Mouse (Mus musculus): Measurements from ENCODE around the gene Pabpn1l. TPM values are rescaled to one million over a fixed set of nuclear protein-coding genes. Genes with fewer than 3 reads are reported as not detected.
A peak's percentile ranks its signal among the peaks of the same experiment; 100 is the strongest.

Gene Pabpn1l
- 0.15 and 0.19 TPM in 2 replicates for polyA plus RNA-seq (2015; fragmentation: Nextera tagmentation; extraction: Ambion mirVana)

DNA sequence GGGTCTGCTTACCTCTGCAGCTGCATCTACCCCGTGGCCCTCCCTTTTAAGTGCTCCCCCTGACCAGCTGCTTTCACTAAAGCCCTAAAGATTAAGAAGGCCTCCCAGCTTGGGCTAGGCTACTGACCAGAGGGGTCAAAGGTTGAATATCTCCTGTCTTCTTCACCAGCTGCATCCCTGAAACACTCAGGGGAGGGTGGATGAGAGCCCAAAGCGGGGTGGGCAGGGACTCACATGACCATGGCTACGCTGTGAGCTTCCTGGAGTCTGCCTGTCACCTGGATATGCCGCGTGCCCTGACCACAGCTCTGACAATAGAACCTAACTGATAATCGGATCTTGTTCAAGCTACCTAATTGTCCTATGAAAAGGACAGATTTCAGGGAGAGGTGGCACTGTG, at the start of gene Pabpn1l:
TSS of gene Pabpn1l (minus strand) at position 13 of the 400 bp plus-strand sequence.
- H3K27ac ChIP-seq (ENCODE audit: low read length) = no peak within 1 kb of the TSS
- H3K9ac ChIP-seq (replicated peaks; ENCODE audit: low read length) = no peak within 1 kb of the TSS
- H3K9me3 ChIP-seq (ENCODE audit: low read length) = no peaks in the 10 kb centered on the region
- no peak for ATAC-seq (ENCODE audit: low FRiP score, low TSS enrichment)
- no peaks in the 10 kb centered on the region for H3K36me3 ChIP-seq (ENCODE audit: insufficient read depth, low read length)
- no peaks in the 10 kb centered on the region for H3K27me3 ChIP-seq (ENCODE audit: insufficient read depth, low read length)
- peaks cover 25% of the 10 kb centered on the region for H3K4me1 ChIP-seq (ENCODE audit: insufficient read depth, low read length)
- no peak within 1 kb of the TSS for H3K4me3 ChIP-seq (ENCODE audit: low read length)
- 71% methylated on average over 6 of the region's 6 CpGs for WGBS
- H3K4me2 ChIP-seq (replicated peaks; ENCODE audit: low read depth, low read length) = no peak within 1 kb of the TSS

GRCm38 (mm10) chr8:122671894-122672293, 49.4 kb upstream of the Pabpn1l start:
- Histone ChIP-seq H3K36me3 (ENCODE audit: insufficient read depth, low read length) (no peaks in the 10 kb centered on the region), H3K4me1 (ENCODE audit: insufficient read depth, low read length) (peaks cover 7% of the 10 kb centered on the region), H3K4me3 (ENCODE audit: low read length) (no peak overlapping the region), H3K9me3 (ENCODE audit: low read length) (no peaks in the 10 kb centered on the region), H3K27me3 (ENCODE audit: insufficient read depth, low read length) (peaks cover 37% of the 10 kb centered on the region), H3K9ac (replicated peaks; ENCODE audit: low read length) (no peak overlapping the region), H3K4me2 (replicated peaks; ENCODE audit: low read depth, low read length) (no peak overlapping the region), H3K27ac (ENCODE audit: low read length) (no peak overlapping the region)
- WGBS = 70% methylated on average over 6 of the region's 6 CpGs
- ATAC-seq (ENCODE audit: low FRiP score, low TSS enrichment) = no peak

GRCm38 (mm10) chr8:122670718-122671117, 48.2 kb upstream of the Pabpn1l start:
- Histone ChIP-seq H3K9ac (replicated peaks; ENCODE audit: low read length) (no peak overlapping the region), H3K27ac (ENCODE audit: low read length) (no peak overlapping the region), H3K36me3 (ENCODE audit: insufficient read depth, low read length) (no peaks in the 10 kb centered on the region), H3K4me2 (replicated peaks; ENCODE audit: low read depth, low read length) (no peak overlapping the region), H3K27me3 (ENCODE audit: insufficient read depth, low read length) (peaks cover 25% of the 10 kb centered on the region), H3K4me3 (ENCODE audit: low read length) (no peak overlapping the region), H3K4me1 (ENCODE audit: insufficient read depth, low read length) (peaks cover 17% of the 10 kb centered on the region), H3K9me3 (ENCODE audit: low read length) (no peaks in the 10 kb centered on the region)
- ATAC-seq (ENCODE audit: low FRiP score, low TSS enrichment) = no peak
- 80% methylated on average over 3 of the region's 3 CpGs for WGBS

DNA sequence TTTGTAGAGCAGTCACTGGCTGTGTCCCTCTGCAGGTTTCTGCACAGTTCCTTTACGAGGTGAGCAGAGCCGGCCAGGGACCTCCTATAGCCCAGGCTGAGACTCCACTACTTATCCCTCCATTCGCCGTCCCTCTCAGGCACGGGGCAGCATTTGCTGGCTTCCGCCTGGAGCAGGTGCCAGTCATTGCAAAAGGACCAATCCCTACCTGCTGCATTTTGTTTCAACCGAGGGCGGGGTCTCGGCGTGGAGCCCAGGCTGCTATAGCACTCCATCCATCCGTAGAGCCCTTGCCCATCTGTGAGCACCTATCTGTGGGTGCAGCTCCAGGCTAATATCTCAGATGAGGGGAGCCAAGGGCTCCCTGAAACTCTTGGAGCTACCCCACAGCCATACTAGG, 47.5 kb upstream of the Pabpn1l start:
- no peak for ATAC-seq (ENCODE audit: low FRiP score, low TSS enrichment)
- no peaks in the 10 kb centered on the region for H3K9me3 ChIP-seq (ENCODE audit: low read length)
- no peak overlapping the region for H3K4me2 ChIP-seq (replicated peaks; ENCODE audit: low read depth, low read length)
- 24% methylated on average over 11 of the region's 11 CpGs for WGBS
- no peaks in the 10 kb centered on the region for H3K36me3 ChIP-seq (ENCODE audit: insufficient read depth, low read length)
- no peak overlapping the region for H3K9ac ChIP-seq (replicated peaks; ENCODE audit: low read length)
- peaks cover 24% of the 10 kb centered on the region for H3K4me1 ChIP-seq (ENCODE audit: insufficient read depth, low read length)
- H3K27me3 ChIP-seq (ENCODE audit: insufficient read depth, low read length) = peaks cover 23% of the 10 kb centered on the region; the same call in 1 of the 2 replicates
- H3K4me3 ChIP-seq (ENCODE audit: low read length) = no peak overlapping the region
- no peak overlapping the region for H3K27ac ChIP-seq (ENCODE audit: low read length)

GRCm38 (mm10) chr8:122669370-122669769, 46.8 kb upstream of the Pabpn1l start:
- peaks cover 19% of the 10 kb centered on the region; the same call in 1 of the 2 replicates for H3K27me3 ChIP-seq (ENCODE audit: insufficient read depth, low read length)
- WGBS = 38% methylated on average over 5 of the region's 5 CpGs
- no peaks in the 10 kb centered on the region for H3K36me3 ChIP-seq (ENCODE audit: insufficient read depth, low read length)
- ATAC-seq (ENCODE audit: low FRiP score, low TSS enrichment) = no peak
- H3K9ac ChIP-seq (replicated peaks; ENCODE audit: low read length) = no peak overlapping the region
- H3K4me3 ChIP-seq (ENCODE audit: low read length) = no peak overlapping the region
- no peak overlapping the region for H3K27ac ChIP-seq (ENCODE audit: low read length)
- no peaks in the 10 kb centered on the region for H3K9me3 ChIP-seq (ENCODE audit: low read length)
- no peak overlapping the region for H3K4me2 ChIP-seq (replicated peaks; ENCODE audit: low read depth, low read length)
- H3K4me1 ChIP-seq (ENCODE audit: insufficient read depth, low read length) = peaks cover 28% of the 10 kb centered on the region

- H3K27me3 ChIP-seq (ENCODE audit: insufficient read depth, low read length) = peaks cover 16% of the 10 kb centered on the region; the same call in 1 of the 2 replicates
- H3K27ac ChIP-seq (ENCODE audit: low read length) = no peak overlapping the region
- no peak overlapping the region; the same call in 1 of the 2 replicates for H3K9ac ChIP-seq (replicated peaks; ENCODE audit: low read length)
- no peak overlapping the region for H3K4me3 ChIP-seq (ENCODE audit: low read length)
- H3K36me3 ChIP-seq (ENCODE audit: insufficient read depth, low read length) = no peaks in the 10 kb centered on the region
- H3K4me2 ChIP-seq (replicated peaks; ENCODE audit: low read depth, low read length) = no peak overlapping the region
- H3K4me1 ChIP-seq (ENCODE audit: insufficient read depth, low read length) = peaks cover 39% of the 10 kb centered on the region
- no peaks in the 10 kb centered on the region for H3K9me3 ChIP-seq (ENCODE audit: low read length)
- 78% methylated on average over 11 of the region's 11 CpGs for WGBS
- ATAC-seq (ENCODE audit: low FRiP score, low TSS enrichment) = no peak
Observed at GRCm38 (mm10) chr8:122667854-122668253, 45.3 kb upstream of the Pabpn1l start.

- Histone ChIP-seq H3K27ac (ENCODE audit: low read length) (peak overlapping the region; percentile 61), H3K9me3 (ENCODE audit: low read length) (no peaks in the 10 kb centered on the region), H3K4me1 (ENCODE audit: insufficient read depth, low read length) (peaks cover 41% of the 10 kb centered on the region), H3K4me2 (replicated peaks; ENCODE audit: low read depth, low read length) (no peak overlapping the region), H3K9ac (replicated peaks; ENCODE audit: low read length) (no peak overlapping the region), H3K27me3 (ENCODE audit: insufficient read depth, low read length) (peaks cover 8% of the 10 kb centered on the region; the same call in 1 of the 2 replicates), H3K36me3 (ENCODE audit: insufficient read depth, low read length) (no peaks in the 10 kb centered on the region), H3K4me3 (ENCODE audit: low read length) (no peak overlapping the region)
- ATAC-seq (ENCODE audit: low FRiP score, low TSS enrichment) = no peak
- WGBS = 47% methylated on average over 12 of the region's 12 CpGs
Observed at GRCm38 (mm10) chr8:122666827-122667226, 44.3 kb upstream of the Pabpn1l start.

- Histone ChIP-seq H3K4me1 (ENCODE audit: insufficient read depth, low read length) (peaks cover 46% of the 10 kb centered on the region), H3K9me3 (ENCODE audit: low read length) (no peaks in the 10 kb centered on the region), H3K4me3 (ENCODE audit: low read length) (no peak overlapping the region), H3K36me3 (ENCODE audit: insufficient read depth, low read length) (no peaks in the 10 kb centered on the region), H3K4me2 (replicated peaks; ENCODE audit: low read depth, low read length) (no peak overlapping the region), H3K27me3 (ENCODE audit: insufficient read depth, low read length) (0 out of 2 replicates have a peak, but pooled peaks cover 7% of the 10 kb centered on the region), H3K27ac (ENCODE audit: low read length) (peak overlapping the region; percentile 61; the same call in 1 of the 2 replicates), H3K9ac (replicated peaks; ENCODE audit: low read length) (no peak overlapping the region)
- ATAC-seq (ENCODE audit: low FRiP score, low TSS enrichment) = no peak
- WGBS = 50% methylated on average over 9 of the region's 9 CpGs
Observed at GRCm38 (mm10) chr8:122666338-122666764, 43.8 kb upstream of the Pabpn1l start.

GRCm38 (mm10) chr8:122665667-122666316, 43.3 kb upstream of the Pabpn1l start:
- no peak for ATAC-seq (ENCODE audit: low FRiP score, low TSS enrichment)
- Histone ChIP-seq H3K4me3 (ENCODE audit: low read length) (no peak overlapping the region), H3K36me3 (ENCODE audit: insufficient read depth, low read length) (no peaks in the 10 kb centered on the region), H3K9me3 (ENCODE audit: low read length) (no peaks in the 10 kb centered on the region), H3K4me2 (replicated peaks; ENCODE audit: low read depth, low read length) (0 out of 2 replicates have a peak overlapping the region, but pooled peaks have one; percentile 24), H3K4me1 (ENCODE audit: insufficient read depth, low read length) (peaks cover 51% of the 10 kb centered on the region), H3K27me3 (ENCODE audit: insufficient read depth, low read length) (0 out of 2 replicates have a peak, but pooled peaks cover 4% of the 10 kb centered on the region), H3K9ac (replicated peaks; ENCODE audit: low read length) (no peak overlapping the region), H3K27ac (ENCODE audit: low read length) (peak overlapping the region; percentile 79)
- WGBS = 64% methylated on average over 12 of the region's 14 CpGs

GRCm38 (mm10) chr8:122665221-122665620, 42.7 kb upstream of the Pabpn1l start:
- Histone ChIP-seq H3K9ac (replicated peaks; ENCODE audit: low read length) (no peak overlapping the region; the same call in 1 of the 2 replicates), H3K4me2 (replicated peaks; ENCODE audit: low read depth, low read length) (no peak overlapping the region), H3K4me1 (ENCODE audit: insufficient read depth, low read length) (peaks cover 53% of the 10 kb centered on the region), H3K27me3 (ENCODE audit: insufficient read depth, low read length) (no peaks in the 10 kb centered on the region), H3K36me3 (ENCODE audit: insufficient read depth, low read length) (no peaks in the 10 kb centered on the region), H3K9me3 (ENCODE audit: low read length) (no peaks in the 10 kb centered on the region), H3K4me3 (ENCODE audit: low read length) (no peak overlapping the region), H3K27ac (ENCODE audit: low read length) (peak overlapping the region; percentile 79)
- 34% methylated on average over 8 of the region's 8 CpGs for WGBS
- peak; percentile 46; the same call in 1 of the 2 replicates for ATAC-seq (ENCODE audit: low FRiP score, low TSS enrichment)
